Mouse (Mus musculus) adrenal gland, adult 18-20 months (tissue): ENCODE measurements around the gene Atp6v0e2. TPM values are rescaled to one million over a fixed set of nuclear protein-coding genes. Genes with fewer than 3 reads are reported as not detected.
"Not testable (repeated sequence)": the region's sequence is repeated elsewhere in the genome, so short reads cannot be mapped to it uniquely, and the experiment has no call there.

ENCODE experiments used
- DNase-seq, 2 experiments: peaks; one replicate each; pipeline ENCODE4 v3.0.0; 2021 to 2022; ENCODE audit warnings: low spot score in 2 of 2
- long read RNA-seq, 2 experiments: library from polyadenylated mRNA; stranded (forward); transcript quantifications; one replicate each; pipeline ENCODE4 v2.0.0; 2021
- total RNA-seq, 2 experiments: library from RNA; stranded (reverse); gene quantifications; 1 replicate in 1 of 2; 2 replicates in 1 of 2; pipeline ENCODE4 v1.2.3; 2021

Gene Atp6v0e2
- total RNA-seq: 10 to 100 TPM; 65.7 to 90.8 TPM
- long read RNA-seq, experiment 1, transcript Atp6v0e2-201 (4 exons, 1,789 nt): major isoform, 43 of 47 reads
- long read RNA-seq, experiment 1, partial matches to known transcripts: 3 of 47 reads
- long read RNA-seq, experiment 1, other reads (novel, unspliced or antisense): 0 of 47 reads
- long read RNA-seq, experiment 2, transcript Atp6v0e2-201 (4 exons, 1,789 nt): major isoform, 92 of 118 reads
- long read RNA-seq, experiment 2, partial matches to known transcripts: 23 of 118 reads
- long read RNA-seq, experiment 2, other reads (novel, unspliced or antisense): 3 of 118 reads

DNA sequence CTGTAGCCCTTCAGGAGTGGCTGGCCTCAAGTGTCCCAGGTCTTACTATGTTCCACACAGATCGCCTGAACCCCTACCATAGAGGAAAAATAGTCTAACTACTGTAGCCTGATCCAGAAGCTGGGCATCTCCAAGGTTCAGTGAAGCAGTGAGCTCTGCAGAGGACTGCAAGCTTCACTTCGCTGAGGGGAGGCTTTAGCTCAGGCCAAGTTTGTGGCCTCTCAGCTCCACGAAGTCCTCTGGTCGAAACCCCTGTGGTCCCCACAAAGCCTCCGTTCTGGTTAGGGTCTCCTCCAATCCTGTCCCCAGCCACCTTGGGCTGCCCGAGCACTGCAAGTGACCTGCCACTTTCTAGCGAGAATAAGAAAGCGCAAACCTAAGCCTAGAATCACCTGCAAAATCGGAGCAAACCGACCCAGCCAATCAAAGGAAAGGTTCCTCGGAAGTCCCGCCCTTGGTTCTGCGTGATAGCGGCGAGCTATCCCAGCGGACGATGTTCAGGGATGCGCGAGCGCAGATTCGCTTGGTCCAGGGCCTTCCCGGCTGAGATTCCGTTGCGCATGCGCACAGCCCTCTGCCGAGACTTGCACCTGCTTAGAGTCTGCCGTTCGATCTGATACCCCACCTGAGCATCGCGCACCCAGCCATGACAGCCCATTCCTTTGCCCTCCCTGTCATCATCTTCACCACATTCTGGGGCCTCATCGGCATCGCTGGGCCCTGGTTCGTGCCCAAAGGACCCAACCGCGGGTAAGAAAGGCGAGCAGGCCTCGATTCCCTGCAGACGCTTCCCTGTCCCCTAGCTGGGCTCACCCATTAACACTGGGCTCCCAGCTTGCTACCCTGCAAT, at the start of gene Atp6v0e2:
TSS of gene Atp6v0e2 (plus strand) at position 511 of the 850 bp plus-strand sequence.
- DNase-seq: peak; percentile 75 to 81

DNA sequence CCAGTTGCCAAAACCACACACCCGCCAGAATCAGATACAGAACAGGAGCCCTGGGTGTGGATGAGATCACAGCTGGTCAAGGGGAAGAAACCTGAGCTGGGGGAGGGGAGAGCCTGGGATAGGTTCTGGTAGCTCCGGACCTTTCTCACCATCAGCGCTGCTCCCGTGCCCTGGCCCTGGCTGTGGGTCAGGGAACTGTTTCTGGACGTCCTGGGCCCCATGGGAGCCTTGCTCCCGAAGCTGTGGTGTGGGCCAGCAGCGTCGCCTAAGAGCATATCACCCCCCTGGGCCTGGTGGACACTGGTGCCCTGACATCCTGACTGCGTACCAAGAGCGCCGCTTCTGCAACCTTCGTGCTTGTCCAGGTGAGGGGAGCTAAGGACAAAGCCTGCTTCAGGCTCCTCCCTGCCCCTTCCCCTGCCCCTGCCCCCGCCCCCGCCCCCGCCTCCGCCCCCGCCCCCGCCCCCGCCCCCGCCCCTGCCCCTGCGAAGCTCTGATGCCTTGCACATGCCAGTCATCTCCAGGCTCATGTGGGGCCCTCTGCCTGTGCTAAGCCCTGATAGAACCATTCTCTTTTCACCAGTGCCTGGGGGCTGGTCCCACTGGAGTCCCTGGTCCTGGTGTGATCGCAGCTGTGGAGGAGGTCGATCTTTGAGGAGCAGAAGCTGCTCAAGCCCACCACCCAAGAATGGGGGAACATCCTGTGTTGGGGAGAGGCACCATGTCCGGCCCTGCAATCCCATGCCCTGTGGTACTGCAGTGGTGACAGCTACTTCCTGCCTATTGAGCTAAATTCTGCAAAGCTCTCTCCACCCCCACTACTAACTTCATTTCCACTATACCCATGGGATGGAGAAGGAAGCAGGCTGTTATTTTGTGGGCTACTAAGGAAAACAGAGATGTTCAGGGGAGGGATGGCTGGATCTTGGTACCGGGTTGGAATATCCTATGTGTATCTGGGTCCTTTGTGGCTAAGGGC, 49.4 kb upstream of the Atp6v0e2 start:
- DNase-seq: no peak

GRCm38 (mm10) chr6:48489741-48490140, 47.7 kb upstream of the Atp6v0e2 start:
- no peak for DNase-seq

- DNase-seq: no peak
Measured at GRCm38 (mm10) chr6:48491361-48491760, 46.1 kb upstream of the Atp6v0e2 start.

DNA sequence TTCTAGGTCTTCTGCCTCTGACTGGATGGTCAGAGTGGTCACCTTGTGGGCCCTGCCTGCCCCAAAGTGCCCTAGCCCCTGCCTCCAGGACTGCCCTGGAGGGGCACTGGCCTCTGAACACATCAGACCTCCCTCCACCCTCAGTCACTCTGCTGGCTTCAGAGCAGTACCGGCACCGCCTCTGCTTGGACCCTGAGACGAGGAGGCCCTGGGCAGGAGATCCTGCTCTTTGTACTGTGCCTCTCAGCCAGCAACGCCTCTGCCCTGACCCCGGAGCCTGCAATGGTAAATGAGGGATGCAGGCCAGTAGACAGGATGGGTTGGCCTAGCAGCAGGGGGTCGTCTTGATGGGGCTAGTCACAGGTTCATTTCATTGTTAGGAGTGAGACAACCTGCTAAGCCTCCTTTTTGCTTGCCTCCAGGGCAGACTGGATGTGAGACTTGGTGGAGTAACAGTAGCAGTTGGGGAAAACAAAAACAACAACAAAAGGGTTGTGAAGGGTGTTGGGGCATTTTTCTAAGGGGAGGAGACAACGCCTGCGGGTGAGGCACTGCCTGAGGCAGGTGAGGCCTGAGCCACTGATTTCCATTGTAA, 44.2 kb upstream of the Atp6v0e2 start:
- DNase-seq: no peak

DNA sequence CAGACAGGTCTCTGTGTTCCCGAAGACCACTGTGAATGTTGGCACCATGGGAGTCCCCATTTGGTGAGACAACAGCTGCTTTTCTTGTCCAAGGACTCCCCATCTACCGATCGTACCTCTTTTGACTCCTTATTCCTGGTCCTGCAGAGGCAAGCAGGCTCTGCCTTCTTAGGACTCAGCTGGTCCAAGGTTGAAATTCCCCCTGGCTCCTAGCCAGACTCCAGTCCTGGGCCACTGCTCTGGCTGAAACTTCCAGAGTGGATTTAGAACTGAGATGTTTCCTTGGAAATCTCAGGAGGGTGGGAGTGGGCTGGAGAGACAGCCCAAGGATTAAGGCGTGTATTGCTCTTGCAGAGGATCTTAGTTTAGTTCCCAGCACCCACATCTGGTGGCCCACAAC, 39.9 kb upstream of the Atp6v0e2 start:
- no peak for DNase-seq

DNA sequence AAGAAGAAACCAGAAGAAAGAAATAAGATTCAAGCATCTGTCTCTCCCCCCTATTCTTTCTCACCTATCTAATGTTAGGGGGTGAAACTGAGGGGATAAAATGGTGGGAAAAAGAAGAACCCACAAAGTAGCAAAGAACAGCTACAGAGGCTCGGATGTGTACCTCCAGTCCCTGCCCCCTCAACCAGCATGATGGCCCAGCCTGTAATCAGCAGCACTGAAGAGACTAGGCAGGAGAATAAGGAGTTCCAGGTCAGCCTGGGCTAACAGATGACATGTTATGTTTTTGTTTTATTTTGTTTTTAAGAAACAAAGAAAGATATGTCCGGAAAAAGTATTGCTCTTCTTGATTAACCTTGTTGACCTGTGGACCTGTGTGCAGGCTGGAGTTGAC, 33.6 kb upstream of the Atp6v0e2 start:
- no peak for DNase-seq

GRCm38 (mm10) chr6:48504241-48504854, 33.1 kb upstream of the Atp6v0e2 start:
- DNase-seq: peak; percentile 65 to 67

- no peak for DNase-seq
Measured at GRCm38 (mm10) chr6:48508087-48508486, 29.3 kb upstream of the Atp6v0e2 start.

- no peak for DNase-seq
Measured at GRCm38 (mm10) chr6:48510426-48510825, 27.0 kb upstream of the Atp6v0e2 start.

GRCm38 (mm10) chr6:48511861-48512260, 25.6 kb upstream of the Atp6v0e2 start:
- no peak for DNase-seq

- not testable (repeated sequence) for DNase-seq
Measured at GRCm38 (mm10) chr6:48524882-48525281, 12.5 kb upstream of the Atp6v0e2 start.

DNA sequence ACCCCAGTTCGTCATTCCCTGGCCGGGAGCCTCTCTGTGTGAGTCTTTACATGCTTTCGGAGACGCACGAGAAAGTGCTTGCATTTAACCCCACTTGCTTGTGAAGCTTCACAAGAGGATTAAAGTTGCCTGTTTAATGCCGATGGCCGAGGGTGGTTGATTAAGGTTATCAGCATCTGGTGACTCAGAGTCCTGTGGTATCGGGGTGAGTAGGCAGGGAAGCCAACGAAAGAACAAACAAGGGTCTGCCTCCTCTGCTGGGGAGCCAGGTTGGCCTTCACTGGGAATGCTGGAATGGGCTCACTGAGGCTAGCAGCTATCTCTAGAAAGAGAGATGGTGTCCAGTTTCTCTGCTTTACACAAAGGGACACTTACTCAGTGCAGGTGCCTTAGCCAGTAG, 9.5 kb upstream of the Atp6v0e2 start:
- DNase-seq: no peak

DNA sequence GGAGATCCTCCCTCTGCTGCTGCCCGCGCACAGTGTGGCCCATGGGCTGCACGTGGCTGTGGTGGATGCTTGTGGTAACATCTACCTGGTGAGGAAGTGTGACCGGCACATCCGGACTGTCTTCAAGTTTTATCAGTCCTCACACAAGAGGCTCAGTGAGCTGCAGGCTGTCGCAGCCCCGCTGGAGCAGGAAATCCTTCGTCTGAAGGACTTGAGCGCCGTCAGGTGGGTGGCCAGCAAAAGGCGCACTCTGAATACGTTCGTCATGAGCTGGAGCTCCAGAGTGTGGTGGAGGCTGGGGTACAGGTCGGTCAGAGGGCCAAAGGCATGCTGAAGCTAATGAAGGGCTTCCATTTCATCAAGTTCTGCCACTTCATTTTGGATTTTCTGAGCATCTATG, 8.2 kb upstream of the Atp6v0e2 start:
- DNase-seq: no peak

DNA sequence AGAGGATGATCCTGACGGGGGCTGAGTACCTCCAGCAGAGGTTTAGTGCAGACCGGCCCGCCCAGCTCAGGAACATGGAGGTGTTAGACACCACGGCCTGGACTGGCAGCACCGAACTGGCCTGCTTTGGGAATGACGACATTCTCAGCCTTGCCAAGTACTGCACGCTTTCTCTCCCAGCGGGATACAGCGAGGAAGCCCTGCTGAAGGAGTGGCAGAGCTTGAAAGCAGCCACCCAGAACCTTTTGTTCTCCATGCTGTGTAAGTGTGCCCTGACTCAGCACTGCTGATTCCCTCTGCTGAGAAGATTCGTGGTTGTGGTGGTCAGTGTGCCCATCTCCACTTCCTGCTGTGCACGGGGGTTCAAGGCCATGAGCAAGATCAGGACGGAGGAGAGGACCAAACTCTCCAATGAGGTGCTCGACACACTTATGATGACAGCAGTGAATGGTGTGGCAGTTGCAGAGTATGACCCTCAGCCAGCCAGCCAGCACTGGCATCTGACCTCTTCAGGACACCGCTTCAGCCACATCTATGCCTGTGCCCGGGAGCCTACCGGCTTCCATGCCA, 7.5 kb upstream of the Atp6v0e2 start:
- no peak for DNase-seq

- DNase-seq: no peak
Measured at GRCm38 (mm10) chr6:48530862-48531261, 6.6 kb upstream of the Atp6v0e2 start.

DNA sequence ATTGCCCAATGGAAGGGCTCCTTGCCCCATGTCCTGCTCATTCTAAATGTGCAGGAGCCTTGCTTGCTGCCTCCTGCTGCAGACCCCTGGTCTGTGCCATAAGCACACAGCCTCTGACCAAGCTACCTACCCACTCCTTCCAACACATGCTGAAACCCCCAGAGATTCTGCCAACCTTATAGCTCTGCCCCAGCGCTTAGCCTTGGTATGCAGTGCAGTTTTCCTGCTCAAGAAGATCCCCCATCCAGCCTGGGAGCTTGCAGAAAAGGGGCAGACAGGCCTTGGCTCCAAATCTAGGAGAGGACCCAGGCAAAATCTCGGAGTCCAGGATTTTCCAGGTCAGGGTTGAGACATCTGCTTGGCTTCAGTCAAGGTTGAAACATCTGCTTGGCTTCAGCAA, 3.9 kb upstream of the Atp6v0e2 start:
- no peak for DNase-seq

- DNase-seq: no peak
Measured at GRCm38 (mm10) chr6:48534913-48535312, 2.5 kb upstream of the Atp6v0e2 start.

GRCm38 (mm10) chr6:48536091-48536490, 1.3 kb upstream of the Atp6v0e2 start:
- DNase-seq: no peak
